Mouse (Mus musculus) small intestine, adult 2 months (tissue): ENCODE data around the gene Sec62.

Experiments used
- CTCF ChIP-seq: fragments of 200-500 bp; IDR thresholded peaks from 2 replicates; pipeline ENCODE4 v1.5.1; 2012; ENCODE audit warnings: low read depth, mild to moderate bottlenecking, control low read depth, inconsistent platforms, low read length, moderate library complexity, mixed read lengths; ENCODE audit not compliant: insufficient replicate concordance, insufficient read length; ENCODE audit errors: extremely low read depth
- POLR2A ChIP-seq: fragments of 200-500 bp; IDR thresholded peaks from 2 replicates; pipeline ENCODE4 v1.6.1; 2012; ENCODE audit warnings: low read depth, mild to moderate bottlenecking, control low read depth, inconsistent platforms, low read length, moderate library complexity

- no peak for TF ChIP-seq POLR2A
- TF ChIP-seq CTCF: no peak
Measured at GRCm38 (mm10) chr3:30868625-30869024, 76.0 kb downstream of the Sec62 start.
